Mouse (Mus musculus) erythroblast, embryonic 14.5 days (primary cell): Measurements from ENCODE around the gene Hpcal1.

Experiments used
- GATA1 ChIP-seq: IDR thresholded peaks from 2 replicates; pipeline ENCODE4 v1.6.1; 2012; ENCODE audit warnings: low read length, inconsistent platforms, mixed read lengths
- TAL1 ChIP-seq: IDR thresholded peaks from 3 replicates; pipeline ENCODE4 v1.6.1; 2012; ENCODE audit warnings: low read length, inconsistent platforms, mixed read lengths

DNA sequence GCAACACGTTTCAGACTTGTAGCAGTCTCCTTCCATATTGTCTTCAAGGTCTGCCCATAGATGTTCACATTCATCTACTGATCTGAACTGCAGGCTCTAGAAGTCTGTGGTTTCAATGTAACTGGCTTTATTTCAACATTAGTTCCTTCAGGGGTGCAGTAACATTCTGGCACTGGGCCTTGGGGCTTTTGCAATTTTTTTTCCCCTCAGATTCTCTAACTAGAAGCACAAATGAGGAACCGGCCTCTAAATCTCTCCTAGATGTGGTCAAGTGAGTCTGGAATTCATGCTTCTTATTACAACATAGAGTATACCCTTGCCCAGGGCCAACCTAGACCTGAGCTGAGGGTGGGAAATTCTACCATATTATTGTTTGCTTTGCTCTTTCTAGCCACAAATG, 8.5 kb upstream of the Hpcal1 start:
- no peak for TF ChIP-seq TAL1
- TF ChIP-seq GATA1: no peak
